Mouse (Mus musculus) olfactory bulb, adult 2 months (tissue): ENCODE measurements around the gene Samsn1. TPM values are rescaled to one million over a fixed set of nuclear protein-coding genes. Genes with fewer than 3 reads are reported as not detected.

Source experiments
- H3K27ac ChIP-seq: fragments of 200-500 bp; 2 replicates; pipeline ENCODE4 v1.5.1; 2012; ENCODE audit warnings: low read depth, low read length; ENCODE audit not compliant: insufficient read depth
- H3K4me1 ChIP-seq: fragments of 200-500 bp; 2 replicates; pipeline ENCODE4 v1.6.1; 2012; ENCODE audit warnings: low read length; ENCODE audit not compliant: control insufficient read depth, insufficient read depth
- H3K4me3 ChIP-seq: fragments of 200-500 bp; 2 replicates; pipeline ENCODE4 v1.5.1; 2012; ENCODE audit warnings: mild to moderate bottlenecking, low read depth, low read length, moderate library complexity; ENCODE audit not compliant: insufficient read depth
- CTCF ChIP-seq: fragments of 200-500 bp; IDR thresholded peaks from 2 replicates; pipeline ENCODE4 v1.5.1; 2012; ENCODE audit warnings: low read depth, mild to moderate bottlenecking, low read length, moderate library complexity; ENCODE audit not compliant: insufficient read depth
- POLR2A ChIP-seq: fragments of 200-500 bp; IDR thresholded peaks from 2 replicates; pipeline ENCODE4 v1.6.1; 2012; ENCODE audit warnings: mild to moderate bottlenecking, low read depth, low read length, moderate library complexity; ENCODE audit not compliant: insufficient read depth
- WGBS: fragments of 180-500 bp; shearing (Covaris S2); methylation state at CpG from one replicate; pipeline ENCODE4 v1.1.7; 2018; 5-methylcytosine and 5-hydroxymethylcytosine counted together
- polyA plus RNA-seq: library from polyadenylated mRNA; stranded (reverse); fragments of >200 nt; gene quantifications from 2 replicates; pipeline ENCODE4 v1.2.4, GENCODE M21; 2012; ENCODE audit warnings: low replicate concordance; ENCODE audit not compliant: missing spikeins, insufficient read depth, insufficient read length

The Samsn1 gene
- polyA plus RNA-seq, 1 experiment, result not detected

GRCm38 (mm10) chr16:75897828-75898367 is 124.2 kb downstream of the Samsn1 start:
- no peak overlapping the region for H3K4me3 ChIP-seq
- no peak for TF ChIP-seq CTCF
- no peak for TF ChIP-seq POLR2A
- no peak overlapping the region for H3K27ac ChIP-seq
- no peaks in the 10 kb centered on the region for H3K4me1 ChIP-seq
- 88% methylated on average over 4 of the region's 4 CpGs for WGBS

GRCm38 (mm10) chr16:75894263-75894901 is 127.7 kb downstream of the Samsn1 start:
- 84% methylated on average over 5 of the region's 5 CpGs for WGBS
- TF ChIP-seq POLR2A (no peak), CTCF (no peak)
- no peaks in the 10 kb centered on the region for H3K4me1 ChIP-seq
- H3K27ac ChIP-seq, result no peak overlapping the region
- H3K4me3 ChIP-seq, result no peak overlapping the region

GRCm38 (mm10) chr16:75893470-75893869 is 128.6 kb downstream of the Samsn1 start:
- Histone ChIP-seq H3K4me1 (no peaks in the 10 kb centered on the region), H3K27ac (no peak overlapping the region), H3K4me3 (no peak overlapping the region)
- TF ChIP-seq POLR2A, result no peak
- TF ChIP-seq CTCF, result no peak
- WGBS, result 92% methylated on average over 1 of the region's 1 CpGs

DNA sequence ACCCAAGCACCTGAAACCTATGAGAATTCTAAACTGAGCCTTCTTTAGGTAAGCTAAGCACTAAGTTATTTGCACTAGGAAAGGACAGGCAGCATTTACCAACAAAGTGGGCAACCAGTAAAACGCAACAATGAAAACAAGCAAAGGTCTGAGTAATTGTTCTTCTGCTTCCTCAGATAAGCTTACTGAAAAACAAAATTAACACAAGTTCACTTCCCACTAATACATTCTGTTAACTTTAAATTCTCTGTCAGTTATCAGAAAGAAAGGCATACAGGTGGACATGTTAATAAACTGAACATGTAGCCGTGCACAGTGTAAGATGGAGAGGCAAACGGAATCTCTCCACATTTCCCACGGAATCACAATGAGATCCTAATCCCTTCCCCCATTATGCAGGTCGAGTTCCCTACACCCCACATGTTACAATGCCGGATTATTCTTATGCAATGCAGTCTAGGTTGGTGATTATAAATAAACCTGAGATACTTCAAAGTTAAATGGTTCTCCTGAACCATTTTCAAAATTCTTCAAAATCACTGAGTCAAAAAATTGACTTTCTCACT is 132.9 kb downstream of the Samsn1 start:
- H3K4me3 ChIP-seq, result no peak overlapping the region
- no peak for TF ChIP-seq POLR2A
- no peak for TF ChIP-seq CTCF
- H3K27ac ChIP-seq, result no peak overlapping the region
- WGBS, result 56% methylated on average over 6 of the region's 6 CpGs
- H3K4me1 ChIP-seq, result no peaks in the 10 kb centered on the region

- 87% methylated on average over 6 of the region's 6 CpGs for WGBS
These were observed 134.9 kb downstream of the Samsn1 start for GRCm38 (mm10) chr16:75887203-75887602.

DNA sequence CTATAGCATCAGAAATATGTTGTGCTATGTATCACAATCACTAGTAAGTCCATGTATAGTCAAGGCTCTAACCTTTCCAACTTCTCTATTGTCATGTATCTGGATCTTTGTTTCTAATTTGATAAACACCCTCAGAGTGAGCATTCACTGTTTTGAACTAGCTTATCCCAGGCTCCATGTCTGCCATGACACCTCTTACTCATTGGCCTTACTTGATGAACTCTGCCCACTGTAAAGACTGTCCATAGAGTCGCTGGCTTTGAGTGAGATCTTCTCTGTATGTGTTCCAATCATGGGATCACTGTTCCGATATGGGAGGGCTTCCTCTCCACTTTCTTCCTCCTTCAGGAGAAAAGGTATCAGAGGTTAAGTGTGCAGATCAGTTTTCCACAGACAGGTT is 143.2 kb downstream of the Samsn1 start:
- Histone ChIP-seq H3K4me3 (no peak overlapping the region), H3K4me1 (no peaks in the 10 kb centered on the region), H3K27ac (no peak overlapping the region)
- WGBS, result 94% methylated on average over 2 of the region's 2 CpGs
- no peak for TF ChIP-seq POLR2A
- no peak for TF ChIP-seq CTCF

More at GRCm38 (mm10) chr16:75887203-75887602, 134.9 kb downstream of the Samsn1 start:
- Histone ChIP-seq H3K4me1 (no peaks in the 10 kb centered on the region), H3K27ac (no peak overlapping the region), H3K4me3 (no peak overlapping the region)
- TF ChIP-seq POLR2A, result no peak
- TF ChIP-seq CTCF, result no peak

- WGBS, result 88% methylated on average over 3 of the region's 3 CpGs
- H3K27ac ChIP-seq, result no peak overlapping the region
- H3K4me1 ChIP-seq, result no peaks in the 10 kb centered on the region
- H3K4me3 ChIP-seq, result no peak overlapping the region
- TF ChIP-seq POLR2A, result no peak
- TF ChIP-seq CTCF, result no peak
These were observed 144.9 kb downstream of the Samsn1 start for GRCm38 (mm10) chr16:75877170-75877569.

DNA sequence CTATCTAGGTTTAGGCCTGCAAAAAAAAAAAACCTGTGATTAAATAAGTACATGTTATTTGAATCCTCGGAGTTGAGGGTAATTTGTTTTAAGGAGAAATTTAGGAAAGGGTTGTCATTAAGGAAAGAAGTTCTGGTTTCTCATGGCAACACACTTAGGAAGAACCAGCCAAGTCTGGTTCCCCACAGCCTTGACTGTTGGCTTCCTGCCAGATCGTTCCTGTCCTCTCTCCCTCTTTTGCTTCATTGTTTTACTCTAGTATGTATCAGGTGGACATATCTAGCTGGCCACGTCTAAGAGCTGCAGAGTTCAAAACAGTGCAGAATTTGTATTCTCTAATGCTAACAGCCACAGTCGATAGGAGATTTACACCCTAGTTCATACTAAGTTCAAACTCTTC is 146.2 kb downstream of the Samsn1 start:
- no peak for TF ChIP-seq POLR2A
- TF ChIP-seq CTCF, result no peak
- WGBS, result 53% methylated on average over 4 of the region's 4 CpGs
- H3K4me3 ChIP-seq, result no peak overlapping the region
- H3K27ac ChIP-seq, result no peak overlapping the region
- H3K4me1 ChIP-seq, result no peaks in the 10 kb centered on the region

- Histone ChIP-seq H3K4me3 (no peak overlapping the region), H3K27ac (no peak overlapping the region), H3K4me1 (no peaks in the 10 kb centered on the region)
- 94% methylated on average over 2 of the region's 2 CpGs for WGBS
- no peak for TF ChIP-seq POLR2A
- no peak for TF ChIP-seq CTCF
These were observed 147.6 kb downstream of the Samsn1 start for GRCm38 (mm10) chr16:75874508-75874907.
